Mouse (Mus musculus) heart, embryonic 16.5 days (tissue): ENCODE results near the gene Senp2. TPM values are rescaled to one million over a fixed set of nuclear protein-coding genes. Genes with fewer than 3 reads are reported as not detected.
A peak's percentile ranks its signal among the peaks of the same experiment; 100 is the strongest.

Experiments used
- ATAC-seq: fragments of 200-750 bp; cut with Nextera tagmentation; replicated peaks from 2 replicates; pipeline ENCODE4 v1.8.0; 2017; ENCODE audit warnings: moderate number of reproducible peaks; ENCODE audit not compliant: insufficient read depth, low FRiP score; ENCODE audit errors: extremely low read depth
- H3K27ac ChIP-seq: fragments of 300-500 bp; sonication (generic); 2 replicates; pipeline ENCODE4 v1.5.1; 2014; ENCODE audit warnings: mild to moderate bottlenecking, low read length, control low read depth, moderate library complexity
- H3K27me3 ChIP-seq: fragments of 300-500 bp; sonication (generic); 2 replicates; pipeline ENCODE4 v1.6.1; 2014; ENCODE audit warnings: low read length, mixed read lengths; ENCODE audit not compliant: control insufficient read depth, insufficient read depth
- H3K36me3 ChIP-seq: fragments of 300-500 bp; sonication (generic); 2 replicates; pipeline ENCODE4 v1.6.1; 2014; ENCODE audit not compliant: control insufficient read depth, insufficient read depth
- H3K4me1 ChIP-seq: fragments of 300-500 bp; sonication (generic); 2 replicates; pipeline ENCODE4 v1.6.1; 2014; ENCODE audit warnings: low read length, mixed read lengths; ENCODE audit not compliant: control insufficient read depth, insufficient read depth
- H3K4me2 ChIP-seq: fragments of 300-500 bp; sonication (generic); 2 replicates; pipeline ENCODE4 v1.6.1; 2014; ENCODE audit warnings: low read depth, mild to moderate bottlenecking, control low read depth, low read length
- H3K4me3 ChIP-seq: fragments of 300-500 bp; sonication (generic); 2 replicates; pipeline ENCODE4 v1.5.1; 2014; ENCODE audit warnings: mild to moderate bottlenecking, control low read depth, low read length
- H3K9ac ChIP-seq: fragments of 300-500 bp; sonication (generic); 2 replicates; pipeline ENCODE4 v1.6.1; 2014; ENCODE audit warnings: low read length, control low read depth
- H3K9me3 ChIP-seq: fragments of 300-500 bp; sonication (generic); replicated peaks from 2 replicates; pipeline ENCODE4 v1.6.1; 2016; ENCODE audit warnings: low read length; ENCODE audit not compliant: control insufficient read depth
- WGBS: fragments of 180-500 bp; shearing (Covaris S2); extraction: QIAGEN DNeasy Blood & Tissue Kit; methylation state at CpG from one replicate; pipeline ENCODE4 v1.1.7; 2014; 5-methylcytosine and 5-hydroxymethylcytosine counted together
- polyA plus RNA-seq: library from polyadenylated mRNA; unstranded; fragments of >200 nt; fragmentation: Nextera tagmentation; extraction: Ambion mirVana; gene quantifications from 2 replicates; pipeline ENCODE4 v1.2.1, GENCODE M21; 2015

Senp2 gene
- polyA plus RNA-seq, 1 experiment from 2014 or later: 27.1 TPM

GRCm38 (mm10) chr16:21999941-22000690 is 9.2 kb upstream of the Senp2 start:
- no peak for ATAC-seq
- Histone ChIP-seq H3K4me2 (no peak overlapping the region), H3K27me3 (no peaks in the 10 kb centered on the region), H3K36me3 (no peaks in the 10 kb centered on the region), H3K9ac (no peak overlapping the region), H3K27ac (no peak overlapping the region), H3K4me1 (peaks cover 5% of the 10 kb centered on the region; the same call in 1 of the 2 replicates), H3K9me3 (no peaks in the 10 kb centered on the region), H3K4me3 (no peak overlapping the region)
- 77% methylated on average over 4 of the region's 4 CpGs for WGBS

- Histone ChIP-seq H3K9ac (no peak overlapping the region), H3K4me1 (no peaks in the 10 kb centered on the region), H3K27ac (no peak overlapping the region), H3K4me2 (no peak overlapping the region), H3K4me3 (no peak overlapping the region), H3K36me3 (no peaks in the 10 kb centered on the region), H3K27me3 (no peaks in the 10 kb centered on the region), H3K9me3 (no peaks in the 10 kb centered on the region)
- ATAC-seq: no peak
- 59% methylated on average over 4 of the region's 4 CpGs for WGBS
These were observed 8.1 kb upstream of the Senp2 start for GRCm38 (mm10) chr16:22001172-22001571.

DNA sequence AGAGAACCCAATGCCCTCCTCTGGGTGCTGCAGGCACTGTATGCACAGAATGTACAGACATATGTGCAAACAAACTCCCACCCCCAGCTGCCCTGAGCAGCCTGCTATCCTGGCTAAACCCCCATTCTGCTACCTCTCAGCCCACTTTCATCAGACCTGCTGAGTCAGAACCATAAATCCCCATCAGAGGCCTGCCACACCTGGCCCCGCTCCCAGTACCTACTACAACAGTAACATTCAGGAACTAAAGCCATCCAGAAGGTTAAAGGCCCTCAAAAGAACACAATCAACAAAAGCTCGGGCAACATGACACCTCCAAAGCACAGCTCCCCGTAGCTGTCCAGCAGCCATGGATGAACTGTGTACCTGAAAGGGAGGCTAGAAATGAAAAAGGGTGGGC is 7.7 kb upstream of the Senp2 start:
- WGBS: 75% methylated on average over 3 of the region's 3 CpGs
- Histone ChIP-seq H3K4me2 (no peak overlapping the region), H3K36me3 (no peaks in the 10 kb centered on the region), H3K9ac (no peak overlapping the region), H3K9me3 (no peaks in the 10 kb centered on the region), H3K27me3 (no peaks in the 10 kb centered on the region), H3K4me1 (no peaks in the 10 kb centered on the region), H3K4me3 (no peak overlapping the region), H3K27ac (no peak overlapping the region)
- no peak for ATAC-seq

GRCm38 (mm10) chr16:22009596-22009995 is 312 bp downstream of the Senp2 start:
- Histone ChIP-seq H3K4me3 (peak overlapping the region; percentile 77), H3K36me3 (no peaks in the 10 kb centered on the region), H3K4me1 (peaks cover 11% of the 10 kb centered on the region), H3K27me3 (no peaks in the 10 kb centered on the region), H3K9me3 (no peaks in the 10 kb centered on the region), H3K4me2 (peak overlapping the region; percentile 85), H3K27ac (peak overlapping the region; percentile 72; the same call in 1 of the 2 replicates), H3K9ac (peak overlapping the region; percentile 84)
- under 1% methylated on average over 51 of the region's 51 CpGs for WGBS
- peak; percentile 32 for ATAC-seq

- 0 out of 2 replicates have a peak, but pooled peaks cover 3% of the 10 kb centered on the region for H3K4me1 ChIP-seq
- H3K9me3 ChIP-seq: no peaks in the 10 kb centered on the region
- H3K4me2 ChIP-seq: no peak overlapping the region
- no peak for ATAC-seq
- H3K27me3 ChIP-seq: no peaks in the 10 kb centered on the region
- H3K27ac ChIP-seq: no peak overlapping the region
- 88% methylated on average over 1 of the region's 1 CpGs for WGBS
- H3K9ac ChIP-seq: no peak overlapping the region
- H3K36me3 ChIP-seq: peaks cover 23% of the 10 kb centered on the region
- no peak overlapping the region for H3K4me3 ChIP-seq
These were observed 6.3 kb downstream of the Senp2 start for GRCm38 (mm10) chr16:22015569-22015968.

GRCm38 (mm10) chr16:22022122-22022521 is 12.8 kb downstream of the Senp2 start:
- Histone ChIP-seq H3K36me3 (peaks cover 34% of the 10 kb centered on the region), H3K27ac (no peak overlapping the region), H3K4me2 (no peak overlapping the region), H3K4me3 (no peak overlapping the region), H3K9me3 (peaks cover 5% of the 10 kb centered on the region; the same call in 1 of the 2 replicates), H3K4me1 (no peaks in the 10 kb centered on the region), H3K9ac (no peak overlapping the region), H3K27me3 (no peaks in the 10 kb centered on the region)
- 97% methylated on average over 2 of the region's 2 CpGs for WGBS
- ATAC-seq: no peak

GRCm38 (mm10) chr16:22027474-22027873 is 18.2 kb downstream of the Senp2 start:
- peaks cover 55% of the 10 kb centered on the region for H3K36me3 ChIP-seq
- WGBS: 77% methylated on average over 5 of the region's 5 CpGs
- H3K27ac ChIP-seq: no peak overlapping the region
- no peak overlapping the region for H3K9ac ChIP-seq
- H3K27me3 ChIP-seq: no peaks in the 10 kb centered on the region
- H3K4me2 ChIP-seq: no peak overlapping the region
- H3K4me1 ChIP-seq: no peaks in the 10 kb centered on the region
- no peak overlapping the region for H3K4me3 ChIP-seq
- ATAC-seq: no peak
- H3K9me3 ChIP-seq: no peaks in the 10 kb centered on the region

DNA sequence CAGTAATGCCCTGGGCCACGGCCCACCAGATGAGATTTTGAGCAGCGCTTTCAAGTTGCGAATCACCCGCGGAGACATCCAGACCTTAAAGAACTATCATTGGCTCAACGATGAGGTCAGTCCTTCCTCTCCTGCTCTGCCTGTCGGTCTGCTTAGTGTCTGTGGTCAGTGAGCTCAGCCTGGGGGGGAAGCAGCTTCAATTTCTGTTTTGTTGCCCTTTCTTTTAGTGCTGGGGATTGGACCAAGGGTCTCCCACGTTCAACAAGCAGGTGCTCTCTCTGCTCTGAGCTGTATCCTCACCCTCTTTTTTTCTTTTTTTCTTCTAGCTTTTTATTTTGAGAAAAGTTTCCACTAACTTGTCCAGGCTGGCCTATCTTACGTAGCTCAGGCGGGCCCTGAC is 29.3 kb downstream of the Senp2 start:
- H3K27ac ChIP-seq: no peak overlapping the region
- H3K4me2 ChIP-seq: no peak overlapping the region
- H3K4me1 ChIP-seq: no peaks in the 10 kb centered on the region
- 77% methylated on average over 10 of the region's 10 CpGs for WGBS
- peaks cover 36% of the 10 kb centered on the region for H3K36me3 ChIP-seq
- H3K27me3 ChIP-seq: no peaks in the 10 kb centered on the region
- H3K9ac ChIP-seq: no peak overlapping the region
- H3K9me3 ChIP-seq: no peaks in the 10 kb centered on the region
- H3K4me3 ChIP-seq: no peak overlapping the region
- no peak for ATAC-seq

- Histone ChIP-seq H3K27me3 (no peaks in the 10 kb centered on the region), H3K36me3 (peaks cover 50% of the 10 kb centered on the region), H3K4me2 (no peak overlapping the region), H3K9ac (no peak overlapping the region), H3K4me3 (no peak overlapping the region), H3K27ac (no peak overlapping the region), H3K9me3 (no peaks in the 10 kb centered on the region), H3K4me1 (no peaks in the 10 kb centered on the region)
- no peak for ATAC-seq
- 90% methylated on average over 1 of the region's 1 CpGs for WGBS
These were observed 30.7 kb downstream of the Senp2 start for GRCm38 (mm10) chr16:22039978-22040377.
